Mouse (Mus musculus) liver, postnatal 0 days (tissue): ENCODE measurements around the gene Arpp21. TPM values are rescaled to one million over a fixed set of nuclear protein-coding genes. Genes with fewer than 3 reads are reported as not detected.

Experiments used
- ATAC-seq: fragments of 200-750 bp; cut with Nextera tagmentation; 2 replicates; pipeline ENCODE4 v1.8.0; 2017; ENCODE audit warnings: mild to moderate bottlenecking, moderate library complexity
- DNase-seq: peaks from one replicate; pipeline ENCODE4 v3.0.0-alpha.2; 2016
- H3K27ac ChIP-seq: fragments of 300-500 bp; sonication (generic); 2 replicates; pipeline ENCODE4 v1.5.1; 2014; ENCODE audit warnings: antibody characterized with exemption, moderate library complexity, mild to moderate bottlenecking, low read depth
- H3K27me3 ChIP-seq: fragments of 300-500 bp; sonication (generic); 2 replicates; pipeline ENCODE4 v1.6.1; 2014; ENCODE audit warnings: low read length, control low read depth, mixed read lengths; ENCODE audit not compliant: insufficient read depth
- H3K36me3 ChIP-seq: fragments of 300-500 bp; sonication (generic); replicated peaks from 2 replicates; pipeline ENCODE4 v1.6.1; 2014; ENCODE audit warnings: mild to moderate bottlenecking, control low read depth, low read length, moderate library complexity, mixed read lengths; ENCODE audit not compliant: insufficient read depth
- H3K4me1 ChIP-seq: fragments of 300-500 bp; sonication (generic); 2 replicates; pipeline ENCODE4 v1.6.1; 2014; ENCODE audit warnings: antibody characterized with exemption, mild to moderate bottlenecking, control low read depth; ENCODE audit not compliant: insufficient read depth
- H3K4me2 ChIP-seq: fragments of 300-500 bp; sonication (generic); 2 replicates; pipeline ENCODE4 v1.6.1; 2014; ENCODE audit warnings: low read depth, mild to moderate bottlenecking, low read length, moderate library complexity, mixed read lengths
- H3K4me3 ChIP-seq: fragments of 300-500 bp; sonication (generic); 2 replicates; pipeline ENCODE4 v1.5.1; 2014; ENCODE audit warnings: low read depth, low read length
- H3K9ac ChIP-seq: fragments of 300-500 bp; sonication (generic); replicated peaks from 2 replicates; pipeline ENCODE4 v1.6.1; 2014; ENCODE audit warnings: mild to moderate bottlenecking, moderate library complexity
- H3K9me3 ChIP-seq: fragments of 300-500 bp; sonication (generic); 2 replicates; pipeline ENCODE4 v1.6.1; 2016; ENCODE audit warnings: mild to moderate bottlenecking, control low read depth, low read length, mixed read lengths
- CTCF ChIP-seq: sonication (generic); IDR thresholded peaks from 2 replicates; pipeline ENCODE4 v1.5.1; 2016; ENCODE audit warnings: antibody characterized with exemption, low read depth
- EP300 ChIP-seq: IDR thresholded peaks from 2 replicates; pipeline ENCODE4 v1.6.1; 2016; ENCODE audit warnings: antibody characterized with exemption, low read depth, mild to moderate bottlenecking
- WGBS: fragments of 180-500 bp; shearing (Covaris S2); extraction: QIAGEN DNeasy Blood & Tissue Kit; methylation state at CpG from one replicate; pipeline ENCODE4 v1.1.7; 2014; ENCODE audit not compliant: insufficient replicate concordance; 5-methylcytosine and 5-hydroxymethylcytosine counted together
- polyA plus RNA-seq: library from polyadenylated mRNA; unstranded; fragments of >200 nt; fragmentation: Nextera tagmentation; extraction: Ambion mirVana; gene quantifications from 2 replicates; pipeline ENCODE4 v1.2.1, GENCODE M21; 2015

The Arpp21 gene
- polyA plus RNA-seq, 1 experiment from 2014 or later = 0.74 TPM

DNA sequence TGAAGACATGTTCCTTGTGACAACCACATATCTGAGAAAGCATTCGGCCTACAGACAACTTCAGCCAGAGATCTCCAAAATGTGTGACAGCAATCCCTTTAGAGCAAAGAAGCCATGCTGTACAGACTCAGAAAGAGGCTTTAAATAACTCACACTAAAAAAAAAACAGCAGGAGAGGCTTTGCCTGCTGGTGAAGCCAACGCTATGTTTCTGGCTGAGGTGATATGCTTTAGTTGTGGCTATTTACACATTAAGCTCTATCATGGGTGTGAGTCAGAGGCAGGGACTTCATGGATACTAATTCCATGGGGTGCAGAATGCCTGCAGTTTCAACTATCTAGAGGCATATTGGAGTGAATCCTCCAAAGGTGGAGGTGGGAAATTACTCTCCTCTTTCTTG, 140.5 kb downstream of the Arpp21 start:
- no peak for ATAC-seq

DNA sequence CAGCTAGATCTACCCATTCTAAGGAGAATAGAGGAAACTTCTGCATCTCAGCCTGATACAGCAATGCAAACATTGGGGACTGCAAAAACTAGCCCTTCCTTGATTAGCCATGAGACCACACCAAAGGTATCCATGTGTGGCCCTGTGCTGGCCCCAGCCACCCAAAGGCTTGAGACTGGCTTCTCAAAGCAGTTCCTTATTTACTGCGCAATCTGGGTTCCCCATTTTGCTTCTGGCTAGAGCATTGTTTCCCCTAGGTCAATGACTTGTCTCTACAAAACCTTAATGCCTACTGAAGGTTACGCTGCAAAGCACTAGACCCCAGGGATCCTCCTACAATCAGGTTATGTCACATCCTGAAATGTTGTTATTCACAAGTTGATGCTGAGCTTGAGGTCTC, 156.8 kb downstream of the Arpp21 start:
- no peak overlapping the region for H3K27ac ChIP-seq
- no peak overlapping the region for H3K4me2 ChIP-seq
- H3K4me3 ChIP-seq = no peak overlapping the region
- no peaks in the 10 kb centered on the region for H3K9me3 ChIP-seq
- TF ChIP-seq EP300 (no peak), CTCF (no peak)
- no peaks in the 10 kb centered on the region for H3K36me3 ChIP-seq
- DNase-seq (no peak), ATAC-seq (no peak)
- no peaks in the 10 kb centered on the region for H3K27me3 ChIP-seq
- WGBS = 60% methylated on average over 2 of the region's 2 CpGs
- H3K4me1 ChIP-seq = no peaks in the 10 kb centered on the region
- H3K9ac ChIP-seq = no peak overlapping the region

More for the DNA sequence above, 140.5 kb downstream of the Arpp21 start:
- Histone ChIP-seq H3K9me3 (no peaks in the 10 kb centered on the region), H3K27me3 (no peaks in the 10 kb centered on the region), H3K27ac (no peak overlapping the region), H3K4me1 (no peaks in the 10 kb centered on the region), H3K36me3 (no peaks in the 10 kb centered on the region), H3K4me2 (no peak overlapping the region), H3K4me3 (no peak overlapping the region), H3K9ac (no peak overlapping the region)
- no peak for DNase-seq
- TF ChIP-seq CTCF (no peak), EP300 (no peak)
- 61% methylated on average over 2 of the region's 2 CpGs for WGBS

DNA sequence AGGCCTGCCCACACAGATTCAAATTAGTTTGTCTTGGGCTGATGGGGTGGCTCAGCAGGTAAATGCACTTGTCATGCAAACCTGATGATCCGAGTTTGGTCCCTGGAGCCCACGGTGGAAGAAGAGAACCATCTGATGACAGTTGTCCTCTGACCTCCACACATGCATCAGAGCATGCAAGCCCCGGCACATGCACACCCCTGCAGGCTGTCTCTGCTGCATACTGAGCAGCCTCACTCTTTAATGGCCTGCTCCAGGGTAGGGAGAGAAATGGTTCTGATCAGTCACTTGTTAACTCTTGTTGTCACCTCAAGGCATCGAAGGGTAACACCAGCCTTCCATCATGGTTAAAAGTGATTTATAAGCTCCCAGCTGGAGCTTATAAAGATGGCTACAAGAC, 157.3 kb downstream of the Arpp21 start:
- Histone ChIP-seq H3K4me1 (no peaks in the 10 kb centered on the region), H3K4me3 (no peak overlapping the region), H3K27ac (no peak overlapping the region), H3K36me3 (no peaks in the 10 kb centered on the region), H3K9me3 (no peaks in the 10 kb centered on the region), H3K4me2 (no peak overlapping the region), H3K9ac (no peak overlapping the region), H3K27me3 (no peaks in the 10 kb centered on the region)
- DNase-seq (no peak), ATAC-seq (no peak)
- TF ChIP-seq EP300 (no peak), CTCF (no peak)
- 77% methylated on average over 4 of the region's 4 CpGs for WGBS

DNA sequence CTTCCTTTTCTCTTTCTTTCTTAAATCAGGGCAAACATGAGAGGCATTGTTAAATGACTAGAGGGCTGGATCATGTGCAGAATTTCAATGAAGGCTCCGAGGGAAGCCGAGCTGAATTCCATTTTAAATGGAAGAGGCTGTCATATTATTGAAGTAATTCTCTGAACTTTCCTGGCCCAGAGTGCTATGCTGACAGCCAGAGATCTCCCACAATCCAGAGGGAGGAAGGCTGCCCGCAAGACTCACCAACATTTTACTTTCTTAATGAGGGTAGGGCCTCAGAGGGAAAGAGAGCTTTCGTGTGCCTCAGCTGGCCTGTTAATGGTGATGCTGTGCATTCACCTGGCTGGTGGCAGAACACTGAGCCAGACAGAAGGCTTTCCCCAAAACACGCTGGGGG, 160.5 kb downstream of the Arpp21 start:
- TF ChIP-seq CTCF (no peak), EP300 (no peak)
- Histone ChIP-seq H3K9me3 (no peaks in the 10 kb centered on the region), H3K9ac (no peak overlapping the region), H3K27me3 (no peaks in the 10 kb centered on the region), H3K4me3 (no peak overlapping the region), H3K27ac (no peak overlapping the region), H3K4me1 (no peaks in the 10 kb centered on the region), H3K4me2 (no peak overlapping the region), H3K36me3 (no peaks in the 10 kb centered on the region)
- whole genome bisulfite sequencing = 87% methylated on average over 5 of the region's 5 CpGs
- no peak for DNase-seq
- ATAC-seq = no peak

DNA sequence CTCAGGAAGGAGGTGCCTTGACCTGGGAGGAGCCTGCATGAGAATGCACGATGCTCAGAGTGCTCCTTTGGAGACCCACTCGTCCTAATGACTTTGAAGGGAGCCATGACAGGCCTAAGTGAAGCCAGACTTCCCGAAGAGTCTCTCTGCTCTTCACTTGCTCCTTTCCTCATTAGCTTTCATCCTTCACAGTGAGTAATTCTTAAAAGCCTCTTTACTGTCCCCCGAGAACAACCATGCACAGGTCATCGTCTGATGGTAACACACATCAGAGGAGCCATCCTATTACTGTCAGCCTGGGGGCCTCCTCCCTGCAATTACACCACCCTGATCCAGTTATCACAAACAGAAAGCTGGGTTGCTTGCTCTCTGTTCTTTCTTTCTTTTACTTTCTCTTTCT, 160.9 kb downstream of the Arpp21 start:
- Histone ChIP-seq H3K27ac (no peak overlapping the region), H3K9ac (no peak overlapping the region), H3K9me3 (no peaks in the 10 kb centered on the region), H3K4me2 (no peak overlapping the region), H3K36me3 (no peaks in the 10 kb centered on the region), H3K4me1 (no peaks in the 10 kb centered on the region), H3K27me3 (no peaks in the 10 kb centered on the region), H3K4me3 (no peak overlapping the region)
- 59% methylated on average over 5 of the region's 5 CpGs for WGBS
- DNase-seq = no peak
- no peak for ATAC-seq
- no peak for TF ChIP-seq CTCF
- no peak for TF ChIP-seq EP300

DNA sequence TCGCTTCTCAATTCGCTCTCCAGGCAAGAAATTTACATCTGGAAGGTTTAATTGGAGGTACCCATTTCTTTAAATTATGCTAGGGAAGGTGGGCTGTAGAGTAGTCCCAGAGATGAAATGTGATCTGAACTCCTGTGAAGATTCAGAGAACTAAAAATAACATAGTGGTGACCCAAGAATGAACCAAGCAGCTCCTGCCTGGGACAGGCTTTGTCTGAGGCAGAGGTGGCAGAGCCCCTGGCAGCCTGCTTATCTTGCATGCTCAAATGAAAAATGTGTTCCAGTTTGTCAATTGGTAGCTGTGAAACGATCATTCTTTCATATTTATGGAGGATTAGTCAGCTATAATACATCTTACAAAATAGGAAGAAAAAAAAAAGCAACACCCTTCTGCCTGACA, 164.4 kb downstream of the Arpp21 start:
- TF ChIP-seq EP300 (no peak), CTCF (no peak)
- Histone ChIP-seq H3K4me3 (no peak overlapping the region), H3K36me3 (no peaks in the 10 kb centered on the region), H3K4me1 (no peaks in the 10 kb centered on the region), H3K9me3 (no peaks in the 10 kb centered on the region), H3K27ac (no peak overlapping the region), H3K4me2 (no peak overlapping the region), H3K27me3 (no peaks in the 10 kb centered on the region), H3K9ac (no peak overlapping the region)
- DNase-seq (no peak), ATAC-seq (no peak)
- 49% methylated on average over 3 of the region's 3 CpGs for WGBS

DNA sequence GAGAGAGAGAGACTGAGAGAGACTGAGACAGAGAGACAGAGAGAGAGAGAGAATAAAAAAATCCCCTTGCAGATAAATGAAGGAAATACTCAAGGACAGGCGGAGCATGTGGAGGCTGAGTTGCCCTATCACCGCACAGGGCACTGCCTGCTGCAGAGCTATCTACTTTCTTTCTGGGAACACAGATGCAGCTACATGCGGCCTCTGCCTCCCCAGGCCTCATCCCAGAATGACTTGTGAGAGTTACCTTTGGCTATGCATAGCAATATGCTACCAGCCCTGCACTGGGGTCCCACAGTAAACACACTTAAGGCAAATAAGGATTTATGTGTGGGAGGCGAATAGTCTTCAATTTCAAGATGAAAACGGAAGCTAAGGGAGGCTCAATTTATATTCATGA, 164.8 kb downstream of the Arpp21 start:
- ATAC-seq (no peak), DNase-seq (no peak)
- Histone ChIP-seq H3K4me3 (no peak overlapping the region), H3K27me3 (no peaks in the 10 kb centered on the region), H3K36me3 (no peaks in the 10 kb centered on the region), H3K4me2 (no peak overlapping the region), H3K9ac (no peak overlapping the region), H3K27ac (no peak overlapping the region), H3K9me3 (no peaks in the 10 kb centered on the region), H3K4me1 (no peaks in the 10 kb centered on the region)
- TF ChIP-seq EP300 = no peak
- no peak for TF ChIP-seq CTCF
- WGBS = 54% methylated on average over 5 of the region's 5 CpGs
